Mouse (Mus musculus) small intestine, adult 2 months (tissue): ENCODE data around the gene Gm20489. TPM values are rescaled to one million over a fixed set of nuclear protein-coding genes. Genes with fewer than 3 reads are reported as not detected.

Experiments
- H3K27ac ChIP-seq: fragments of 200-500 bp; 2 replicates; pipeline ENCODE4 v1.5.1; 2012; ENCODE audit warnings: low read depth, low read length, control low read depth, inconsistent platforms; ENCODE audit not compliant: insufficient read depth
- H3K27me3 ChIP-seq: fragments of 200-500 bp; 2 replicates; pipeline ENCODE4 v1.6.1; 2012; ENCODE audit warnings: mild to moderate bottlenecking, moderate library complexity, low read length, inconsistent platforms; ENCODE audit not compliant: control insufficient read depth, insufficient read depth
- H3K36me3 ChIP-seq: fragments of 200-500 bp; 2 replicates; pipeline ENCODE4 v1.6.1; 2012; ENCODE audit warnings: mild to moderate bottlenecking, low read length, control low read depth, inconsistent platforms; ENCODE audit not compliant: control insufficient read depth, insufficient read depth
- H3K4me1 ChIP-seq: fragments of 200-500 bp; 2 replicates; pipeline ENCODE4 v1.6.1; 2012; ENCODE audit warnings: low read length, inconsistent platforms, mixed read lengths; ENCODE audit not compliant: control insufficient read depth, insufficient read depth, insufficient read length
- H3K4me3 ChIP-seq: fragments of 200-500 bp; 2 replicates; pipeline ENCODE4 v1.5.1; 2012; ENCODE audit warnings: low read depth, mild to moderate bottlenecking, control low read depth, inconsistent platforms, low read length, moderate library complexity
- CTCF ChIP-seq: fragments of 200-500 bp; IDR thresholded peaks from 2 replicates; pipeline ENCODE4 v1.5.1; 2012; ENCODE audit warnings: low read depth, mild to moderate bottlenecking, control low read depth, inconsistent platforms, low read length, moderate library complexity, mixed read lengths; ENCODE audit not compliant: insufficient replicate concordance, insufficient read length; ENCODE audit errors: extremely low read depth
- POLR2A ChIP-seq: fragments of 200-500 bp; IDR thresholded peaks from 2 replicates; pipeline ENCODE4 v1.6.1; 2012; ENCODE audit warnings: low read depth, mild to moderate bottlenecking, control low read depth, inconsistent platforms, low read length, moderate library complexity
- WGBS: fragments of 180-500 bp; shearing (Covaris S2); methylation state at CpG from one replicate; pipeline ENCODE4 v1.1.7; 2018; 5-methylcytosine and 5-hydroxymethylcytosine counted together
- polyA plus RNA-seq: library from polyadenylated mRNA; depleted of rRNA; stranded (reverse); fragments of >200 nt; gene quantifications from 2 replicates; pipeline ENCODE4 v1.2.3, GENCODE M21; 2012; rRNA removed

Gm20489 gene
- polyA plus RNA-seq, 1 experiment: not detected

GRCm38 (mm10) chrX:101221834-101222795, 46.7 kb downstream of the Gm20489 start, which contains the start of gene Snx12:
Snx12 (minus strand) TSS chrX:101222563.
- Histone ChIP-seq H3K36me3 (no peaks in the 10 kb centered on the region), H3K27ac (peak within 1 kb of the TSS; percentile 78), H3K27me3 (no peaks in the 10 kb centered on the region), H3K4me1 (peaks cover 2% of the 10 kb centered on the region; the same call in 1 of the 2 replicates), H3K4me3 (peak within 1 kb of the TSS; percentile 95)
- TF ChIP-seq CTCF: no peak
- TF ChIP-seq POLR2A: peak; percentile 35; the same call in 1 of the 2 replicates
- 20% methylated on average over 55 of the region's 55 CpGs for WGBS

Other genes starting within 250 kb of the Gm20489 start
- gene Tex11, start 209.4 kb downstream of the Gm20489 start, polyA plus RNA-seq: not detected in 2 replicates
- gene Slc7a3, start 183.0 kb downstream of the Gm20489 start, polyA plus RNA-seq: 0.85 and 2.1 TPM in 2 replicates
- gene Snx12, start 46.5 kb downstream of the Gm20489 start, polyA plus RNA-seq: 4.2 and 7.4 TPM in 2 replicates
- gene Foxo4, start 14.5 kb downstream of the Gm20489 start, polyA plus RNA-seq: 13.7 and 32.2 TPM in 2 replicates
- gene Gm614, start 5.0 kb downstream of the Gm20489 start, polyA plus RNA-seq: 0.23 TPM in 1 of 2 replicates, not detected in the other
- 7.1 and 14.1 TPM in 2 replicates for gene Il2rg, start 768 bp downstream of the Gm20489 start, polyA plus RNA-seq
- 77.9 and 155 TPM in 2 replicates for gene Med12, start 5.0 kb upstream of the Gm20489 start, polyA plus RNA-seq
- gene Nlgn3, start 30.1 kb upstream of the Gm20489 start, polyA plus RNA-seq: 0.04 and 0.06 TPM in 2 replicates
- 88.8 and 125 TPM in 2 replicates for gene Gjb1, start 107.4 kb upstream of the Gm20489 start, polyA plus RNA-seq
- gene Zmym3, start 151.8 kb upstream of the Gm20489 start, polyA plus RNA-seq: 8.0 and 11.8 TPM in 2 replicates
- 20.7 and 47.5 TPM in 2 replicates for gene Nono, start 160.3 kb upstream of the Gm20489 start, polyA plus RNA-seq
- gene Itgb1bp2, start 180.1 kb upstream of the Gm20489 start, polyA plus RNA-seq: 0.20 TPM in 1 of 2 replicates, not detected in the other